Mouse (Mus musculus) forebrain, embryonic 15.5 days (tissue): ENCODE results near the gene Rxfp1. TPM values are rescaled to one million over a fixed set of nuclear protein-coding genes. Genes with fewer than 3 reads are reported as not detected.
"Not testable (repeated sequence)": the region's sequence is repeated elsewhere in the genome, so short reads cannot be mapped to it uniquely, and the experiment has no call there.

ENCODE experiments used
- ATAC-seq: fragments of 200-750 bp; cut with Nextera tagmentation; replicated peaks from 2 replicates; pipeline ENCODE4 v1.8.0; 2017; ENCODE audit warnings: mild to moderate bottlenecking, moderate TSS enrichment, moderate library complexity
- H3K27ac ChIP-seq: fragments of 300-500 bp; sonication (generic); replicated peaks from 2 replicates; pipeline ENCODE4 v1.5.1; 2015; ENCODE audit warnings: mild to moderate bottlenecking, inconsistent platforms
- H3K27me3 ChIP-seq: fragments of 300-500 bp; sonication (generic); 2 replicates; pipeline ENCODE4 v1.6.1; 2015; ENCODE audit warnings: inconsistent platforms
- H3K36me3 ChIP-seq: fragments of 300-500 bp; sonication (generic); 2 replicates; pipeline ENCODE4 v1.6.1; 2015; ENCODE audit warnings: mild to moderate bottlenecking, inconsistent platforms
- H3K4me1 ChIP-seq: fragments of 300-500 bp; sonication (generic); 2 replicates; pipeline ENCODE4 v1.6.1; 2015; ENCODE audit warnings: inconsistent platforms
- H3K4me2 ChIP-seq: fragments of 300-500 bp; sonication (generic); replicated peaks from 2 replicates; pipeline ENCODE4 v1.6.1; 2015; ENCODE audit warnings: mild to moderate bottlenecking, inconsistent platforms
- H3K4me3 ChIP-seq: fragments of 300-500 bp; sonication (generic); 2 replicates; pipeline ENCODE4 v1.5.1; 2015; ENCODE audit warnings: mild to moderate bottlenecking, inconsistent platforms
- H3K9ac ChIP-seq: fragments of 300-500 bp; sonication (generic); replicated peaks from 2 replicates; pipeline ENCODE4 v1.6.1; 2015; ENCODE audit warnings: mild to moderate bottlenecking, inconsistent platforms
- H3K9me3 ChIP-seq: fragments of 300-500 bp; sonication (generic); 2 replicates; pipeline ENCODE4 v1.6.1; 2016; ENCODE audit warnings: inconsistent platforms
- WGBS: fragments of 180-500 bp; shearing (Covaris S2); methylation state at CpG from one replicate; pipeline ENCODE4 v1.1.7; 2015; ENCODE audit warnings: mixed read lengths; 5-methylcytosine and 5-hydroxymethylcytosine counted together
- polyA plus RNA-seq: library from polyadenylated mRNA; unstranded; fragments of >200 nt; fragmentation: Nextera tagmentation; extraction: Ambion mirVana; gene quantifications from 2 replicates; pipeline ENCODE4 v1.2.1, GENCODE M21; 2015

Rxfp1 gene
- polyA plus RNA-seq, 1 experiment from 2014 or later: 0.22 TPM

DNA sequence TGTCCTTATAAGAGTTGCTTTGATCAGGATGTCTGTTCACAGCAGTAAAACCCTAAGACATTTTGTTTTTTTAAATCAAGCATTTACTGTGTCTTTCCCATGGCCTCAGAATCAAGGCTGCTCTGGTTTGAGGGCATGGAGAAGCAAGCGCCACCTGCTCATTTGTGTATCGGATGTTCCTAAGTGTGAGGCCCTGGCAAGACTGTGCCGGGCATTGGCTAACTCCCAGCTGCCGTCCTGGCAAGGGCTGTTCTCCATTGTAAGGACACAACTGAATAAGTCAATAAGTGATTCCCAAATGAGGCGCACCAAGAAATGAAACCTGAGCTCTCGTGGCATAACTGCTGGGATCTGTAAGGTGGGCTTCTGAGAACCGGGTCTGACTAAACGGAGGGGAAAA, 31.2 kb downstream of the Rxfp1 start:
- no peaks in the 10 kb centered on the region for H3K4me1 ChIP-seq
- no peaks in the 10 kb centered on the region for H3K9me3 ChIP-seq
- WGBS: 67% methylated on average over 8 of the region's 8 CpGs
- H3K4me3 ChIP-seq: no peak overlapping the region
- no peak for ATAC-seq
- no peak overlapping the region for H3K4me2 ChIP-seq
- no peaks in the 10 kb centered on the region for H3K36me3 ChIP-seq
- H3K27me3 ChIP-seq: no peaks in the 10 kb centered on the region
- H3K9ac ChIP-seq: no peak overlapping the region
- H3K27ac ChIP-seq: no peak overlapping the region

GRCm38 (mm10) chr3:79703135-79703534, 34.5 kb downstream of the Rxfp1 start:
- Histone ChIP-seq H3K9me3 (no peaks in the 10 kb centered on the region), H3K27me3 (no peaks in the 10 kb centered on the region), H3K4me3 (no peak overlapping the region), H3K27ac (no peak overlapping the region), H3K9ac (no peak overlapping the region), H3K4me2 (no peak overlapping the region), H3K36me3 (no peaks in the 10 kb centered on the region), H3K4me1 (no peaks in the 10 kb centered on the region)
- 73% methylated on average over 4 of the region's 4 CpGs for WGBS
- no peak for ATAC-seq

DNA sequence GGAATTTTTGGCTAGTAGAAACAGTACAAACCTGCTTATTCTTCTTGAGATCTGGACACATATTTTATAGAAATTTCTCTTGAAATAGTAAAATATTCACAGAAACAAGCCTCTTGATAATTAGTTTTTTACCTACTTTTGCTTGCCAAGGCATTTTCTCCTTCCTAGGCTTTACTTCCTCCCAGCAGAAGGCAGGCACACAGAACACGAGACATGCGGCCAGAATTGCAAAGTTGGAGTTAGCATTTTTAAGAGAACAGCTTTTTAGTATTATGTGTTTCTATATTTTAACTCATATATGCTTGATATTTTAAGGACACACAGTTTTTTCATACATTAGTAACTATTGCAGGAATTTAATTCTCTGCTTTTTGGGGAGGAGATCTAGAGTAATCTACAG, 45.7 kb downstream of the Rxfp1 start:
- 90% methylated on average over 2 of the region's 2 CpGs for WGBS
- Histone ChIP-seq H3K27ac (no peak overlapping the region), H3K36me3 (no peaks in the 10 kb centered on the region), H3K9ac (no peak overlapping the region), H3K27me3 (no peaks in the 10 kb centered on the region), H3K4me2 (no peak overlapping the region), H3K9me3 (no peaks in the 10 kb centered on the region), H3K4me1 (no peaks in the 10 kb centered on the region), H3K4me3 (no peak overlapping the region)
- no peak for ATAC-seq

GRCm38 (mm10) chr3:79690111-79690651, 47.5 kb downstream of the Rxfp1 start:
- Histone ChIP-seq H3K4me1 (no peaks in the 10 kb centered on the region), H3K9me3 (no peaks in the 10 kb centered on the region), H3K9ac (no peak overlapping the region), H3K4me3 (no peak overlapping the region), H3K27ac (no peak overlapping the region), H3K4me2 (no peak overlapping the region), H3K27me3 (no peaks in the 10 kb centered on the region), H3K36me3 (no peaks in the 10 kb centered on the region)
- 85% methylated on average over 9 of the region's 9 CpGs for WGBS
- ATAC-seq: no peak

- not testable (repeated sequence) for H3K4me3 ChIP-seq, H3K9ac ChIP-seq, ATAC-seq, H3K4me1 ChIP-seq, H3K9me3 ChIP-seq, H3K36me3 ChIP-seq, H3K27me3 ChIP-seq, H3K4me2 ChIP-seq, H3K27ac ChIP-seq
- WGBS: 82% methylated on average over 4 of the region's 4 CpGs
These were observed 49.6 kb downstream of the Rxfp1 start for GRCm38 (mm10) chr3:79688101-79688500.

GRCm38 (mm10) chr3:79683529-79683928, 54.2 kb downstream of the Rxfp1 start:
- H3K9ac ChIP-seq: no peak overlapping the region
- no peaks in the 10 kb centered on the region for H3K9me3 ChIP-seq
- no peak overlapping the region for H3K4me2 ChIP-seq
- no peaks in the 10 kb centered on the region for H3K36me3 ChIP-seq
- WGBS: 74% methylated on average over 8 of the region's 8 CpGs
- H3K27me3 ChIP-seq: no peaks in the 10 kb centered on the region
- no peaks in the 10 kb centered on the region for H3K4me1 ChIP-seq
- no peak for ATAC-seq
- H3K4me3 ChIP-seq: no peak overlapping the region
- H3K27ac ChIP-seq: no peak overlapping the region

GRCm38 (mm10) chr3:79682351-79683132, 55.1 kb downstream of the Rxfp1 start:
- Histone ChIP-seq H3K9ac (no peak overlapping the region), H3K4me3 (no peak overlapping the region), H3K27ac (no peak overlapping the region), H3K36me3 (no peaks in the 10 kb centered on the region), H3K4me2 (no peak overlapping the region), H3K27me3 (no peaks in the 10 kb centered on the region), H3K4me1 (no peaks in the 10 kb centered on the region), H3K9me3 (no peaks in the 10 kb centered on the region)
- 53% methylated on average over 14 of the region's 14 CpGs for WGBS
- ATAC-seq: no peak

GRCm38 (mm10) chr3:79676411-79676810, 61.3 kb downstream of the Rxfp1 start:
- H3K4me2 ChIP-seq: no peak overlapping the region
- no peak overlapping the region for H3K4me3 ChIP-seq
- no peak for ATAC-seq
- no peak overlapping the region for H3K9ac ChIP-seq
- H3K4me1 ChIP-seq: no peaks in the 10 kb centered on the region
- no peak overlapping the region for H3K27ac ChIP-seq
- H3K9me3 ChIP-seq: no peaks in the 10 kb centered on the region
- no peaks in the 10 kb centered on the region for H3K36me3 ChIP-seq
- no peaks in the 10 kb centered on the region for H3K27me3 ChIP-seq
- 94% methylated on average over 3 of the region's 3 CpGs for WGBS

DNA sequence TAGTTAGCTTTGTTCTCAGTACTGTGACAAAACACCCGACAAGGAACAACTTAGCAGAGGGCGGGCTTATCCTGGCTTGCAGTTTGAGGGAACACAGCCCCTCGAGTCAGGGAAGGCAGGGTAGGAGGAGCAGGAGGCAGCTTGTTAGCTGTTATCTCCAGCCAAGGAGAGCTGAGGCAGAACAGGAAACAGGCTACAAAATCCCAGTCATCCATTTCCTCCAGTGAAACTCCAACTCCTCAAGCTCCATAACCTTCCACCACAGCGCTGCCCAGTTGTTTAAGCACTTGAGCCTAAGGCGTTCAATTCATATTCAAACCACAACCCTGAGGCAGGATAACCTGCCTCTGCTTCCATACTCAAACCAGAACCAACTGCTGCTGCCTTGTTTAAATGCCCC, 63.0 kb downstream of the Rxfp1 start:
- H3K9me3 ChIP-seq: no peaks in the 10 kb centered on the region
- no peak overlapping the region for H3K4me3 ChIP-seq
- no peaks in the 10 kb centered on the region for H3K27me3 ChIP-seq
- 89% methylated on average over 5 of the region's 5 CpGs for WGBS
- H3K36me3 ChIP-seq: no peaks in the 10 kb centered on the region
- no peak overlapping the region for H3K9ac ChIP-seq
- no peaks in the 10 kb centered on the region for H3K4me1 ChIP-seq
- no peak for ATAC-seq
- H3K27ac ChIP-seq: no peak overlapping the region
- H3K4me2 ChIP-seq: no peak overlapping the region

DNA sequence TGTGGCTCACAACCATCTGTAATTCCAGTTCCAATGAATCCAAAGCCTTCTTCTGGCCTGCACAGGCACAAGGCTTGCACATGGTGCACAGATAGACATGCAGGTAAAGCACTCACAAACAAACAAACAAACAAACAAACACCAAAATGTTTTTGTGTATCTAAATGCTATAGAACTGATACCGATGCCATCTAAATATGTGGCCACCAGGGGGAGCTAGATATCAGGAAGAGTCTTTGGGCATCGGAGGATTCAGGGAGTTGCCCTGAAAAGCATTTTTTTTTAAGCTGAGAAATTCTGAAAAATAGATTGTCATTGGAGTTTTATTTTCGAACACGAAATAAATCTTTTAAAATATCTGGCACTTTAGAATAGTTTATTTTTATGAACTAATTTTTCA, 64.6 kb downstream of the Rxfp1 start:
- Histone ChIP-seq H3K36me3 (no peaks in the 10 kb centered on the region), H3K27ac (no peak overlapping the region), H3K4me1 (no peaks in the 10 kb centered on the region), H3K27me3 (no peaks in the 10 kb centered on the region), H3K9ac (no peak overlapping the region), H3K9me3 (no peaks in the 10 kb centered on the region), H3K4me2 (no peak overlapping the region), H3K4me3 (no peak overlapping the region)
- 0 out of 2 replicates have a peak, but pooled peaks have one; percentile 29 for ATAC-seq
- WGBS: 12% methylated on average over 4 of the region's 4 CpGs

- WGBS: 80% methylated on average over 16 of the region's 16 CpGs
- H3K27ac ChIP-seq: no peak overlapping the region
These were observed 65.5 kb downstream of the Rxfp1 start for GRCm38 (mm10) chr3:79672188-79672587.

DNA sequence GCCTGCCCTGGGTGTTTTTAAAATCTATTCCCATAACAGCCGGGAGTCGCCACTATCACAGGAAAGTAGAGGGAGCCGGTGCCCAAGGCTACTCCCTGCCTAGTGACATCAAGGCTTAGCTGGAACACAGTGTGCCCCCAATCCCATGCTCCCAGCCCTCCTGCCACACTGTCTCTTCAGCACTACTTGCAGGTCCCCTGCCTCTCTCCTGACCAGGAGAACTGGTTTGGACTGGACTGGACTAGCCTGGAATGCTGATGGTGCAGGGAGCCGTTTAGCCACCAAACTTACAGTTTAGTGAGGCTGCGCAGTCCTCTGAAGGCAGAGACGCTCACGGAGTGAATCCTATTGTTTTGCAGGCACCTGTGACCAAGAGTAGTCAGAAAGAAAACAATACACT, 67.1 kb downstream of the Rxfp1 start:
- no peaks in the 10 kb centered on the region for H3K27me3 ChIP-seq
- H3K27ac ChIP-seq: no peak overlapping the region
- no peak overlapping the region for H3K4me3 ChIP-seq
- 83% methylated on average over 7 of the region's 7 CpGs for WGBS
- no peak overlapping the region for H3K4me2 ChIP-seq
- no peaks in the 10 kb centered on the region for H3K9me3 ChIP-seq
- H3K36me3 ChIP-seq: no peaks in the 10 kb centered on the region
- H3K9ac ChIP-seq: no peak overlapping the region
- no peak for ATAC-seq
- no peaks in the 10 kb centered on the region for H3K4me1 ChIP-seq

More at GRCm38 (mm10) chr3:79672188-79672587, 65.5 kb downstream of the Rxfp1 start:
- Histone ChIP-seq H3K36me3 (no peaks in the 10 kb centered on the region), H3K4me2 (no peak overlapping the region), H3K9ac (no peak overlapping the region), H3K9me3 (no peaks in the 10 kb centered on the region), H3K27me3 (no peaks in the 10 kb centered on the region), H3K4me3 (no peak overlapping the region), H3K4me1 (no peaks in the 10 kb centered on the region)
- no peak for ATAC-seq
